Mouse (Mus musculus) stomach, postnatal 0 days (tissue): ENCODE results near the gene Stat6. TPM values are rescaled to one million over a fixed set of nuclear protein-coding genes. Genes with fewer than 3 reads are reported as not detected.

Source experiments
- ATAC-seq: fragments of 200-750 bp; cut with Nextera tagmentation; 2 replicates; pipeline ENCODE4 v1.8.0; 2017; ENCODE audit not compliant: low FRiP score, low TSS enrichment
- DNase-seq: peaks from one replicate; pipeline ENCODE4 v3.0.0-alpha.2; 2016; ENCODE audit warnings: low spot score
- H3K27ac ChIP-seq: fragments of 300-500 bp; sonication (generic); replicated peaks from 2 replicates; pipeline ENCODE4 v1.5.1; 2014; ENCODE audit warnings: mild to moderate bottlenecking, control low read depth
- H3K27me3 ChIP-seq: fragments of 300-500 bp; sonication (generic); 2 replicates; pipeline ENCODE4 v1.6.1; 2014; ENCODE audit warnings: low read length; ENCODE audit not compliant: control insufficient read depth, insufficient read depth
- H3K36me3 ChIP-seq: fragments of 300-500 bp; sonication (generic); 2 replicates; pipeline ENCODE4 v1.6.1; 2014; ENCODE audit warnings: low read length, mixed read lengths; ENCODE audit not compliant: control insufficient read depth, insufficient read depth
- H3K4me1 ChIP-seq: fragments of 300-500 bp; sonication (generic); replicated peaks from 2 replicates; pipeline ENCODE4 v1.6.1; 2014; ENCODE audit warnings: antibody characterized with exemption; ENCODE audit not compliant: control insufficient read depth, insufficient read depth
- H3K4me2 ChIP-seq: fragments of 300-500 bp; sonication (generic); replicated peaks from 2 replicates; pipeline ENCODE4 v1.6.1; 2014; ENCODE audit warnings: low read depth, mild to moderate bottlenecking, control low read depth, moderate library complexity
- H3K4me3 ChIP-seq: fragments of 300-500 bp; sonication (generic); 2 replicates; pipeline ENCODE4 v1.5.1; 2014; ENCODE audit warnings: low read depth, low read length, control low read depth
- H3K9ac ChIP-seq: fragments of 300-500 bp; sonication (generic); 2 replicates; pipeline ENCODE4 v1.6.1; 2014; ENCODE audit warnings: mild to moderate bottlenecking, low read length, control low read depth, mixed read lengths
- H3K9me3 ChIP-seq: fragments of 300-500 bp; sonication (generic); 2 replicates; pipeline ENCODE4 v1.6.1; 2016; ENCODE audit warnings: low read length; ENCODE audit not compliant: control insufficient read depth
- CTCF ChIP-seq: IDR thresholded peaks from 2 replicates; pipeline ENCODE4 v1.5.1; 2016; ENCODE audit warnings: antibody characterized with exemption, low read depth, mild to moderate bottlenecking, moderate library complexity
- EP300 ChIP-seq: optimal IDR thresholded peaks from 2 replicates; pipeline ENCODE3; 2016; ENCODE audit warnings: antibody characterized with exemption
- WGBS: fragments of 180-500 bp; shearing (Covaris S2); extraction: QIAGEN DNeasy Blood & Tissue Kit; methylation state at CpG from one replicate; pipeline ENCODE4 v1.1.7; 2014; 5-methylcytosine and 5-hydroxymethylcytosine counted together
- polyA plus RNA-seq: library from polyadenylated mRNA; unstranded; fragments of >200 nt; fragmentation: Nextera tagmentation; extraction: Ambion mirVana; gene quantifications from 2 replicates; pipeline ENCODE4 v1.2.1, GENCODE M21; 2015

Gene Stat6
- polyA plus RNA-seq, 1 experiment from 2014 or later = 31.4 TPM

DNA sequence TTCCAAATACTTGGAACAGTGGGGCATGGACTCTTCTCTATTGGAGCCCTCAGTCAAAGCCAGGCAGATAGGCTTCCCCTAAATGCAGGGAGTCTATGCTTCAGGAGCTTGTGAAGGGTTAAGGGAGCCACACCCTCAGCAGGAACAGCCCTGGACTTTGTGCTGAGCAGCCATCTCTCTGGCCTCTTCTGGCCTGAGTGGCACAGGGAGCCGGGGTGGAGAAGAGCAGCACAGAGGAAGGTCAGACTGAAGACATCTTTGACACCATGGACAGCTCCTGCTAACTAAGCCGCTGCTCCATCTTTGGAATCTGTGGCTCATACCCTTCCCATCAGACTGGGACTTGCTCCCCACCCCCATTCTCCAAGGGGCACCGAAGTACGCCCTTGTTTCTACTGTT lies 60.5 kb downstream of the Stat6 start:
- Histone ChIP-seq H3K9ac (no peak overlapping the region), H3K4me2 (peak overlapping the region; percentile 34), H3K4me3 (peak overlapping the region; percentile 19), H3K27ac (peak overlapping the region; percentile 78), H3K4me1 (no peaks in the 10 kb centered on the region), H3K9me3 (no peaks in the 10 kb centered on the region), H3K27me3 (no peaks in the 10 kb centered on the region), H3K36me3 (no peaks in the 10 kb centered on the region; the same call in 1 of the 2 replicates)
- DNase-seq = peak; percentile 66
- 36% methylated on average over 4 of the region's 4 CpGs for WGBS
- peak; percentile 79 for ATAC-seq
- TF ChIP-seq EP300 (no peak), CTCF (no peak)

DNA sequence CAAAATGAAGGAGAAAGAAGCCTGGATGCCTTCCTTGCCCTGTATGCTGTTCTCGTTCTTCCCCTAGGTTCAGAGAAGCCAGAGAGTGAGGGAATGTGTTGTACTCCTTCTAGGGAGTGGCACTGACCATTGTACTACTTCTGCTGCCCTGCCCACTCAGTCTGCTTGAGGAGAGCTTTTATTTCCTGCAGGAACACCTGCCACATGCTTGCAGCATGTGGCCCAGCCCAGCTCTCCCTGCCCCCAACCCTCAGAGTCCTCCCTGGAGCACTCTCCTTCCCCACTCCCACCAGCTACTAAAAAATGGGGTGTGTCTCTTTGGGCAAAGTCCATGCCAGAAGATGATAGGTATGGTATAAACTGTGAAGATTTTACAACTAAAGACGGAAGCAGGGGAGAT lies 61.5 kb downstream of the Stat6 start:
- no peak for TF ChIP-seq EP300
- TF ChIP-seq CTCF = no peak
- H3K4me3 ChIP-seq = no peak overlapping the region
- no peaks in the 10 kb centered on the region for H3K27me3 ChIP-seq
- H3K9me3 ChIP-seq = no peaks in the 10 kb centered on the region
- H3K36me3 ChIP-seq = no peaks in the 10 kb centered on the region; the same call in 1 of the 2 replicates
- DNase-seq (peak; percentile 69), ATAC-seq (peak; percentile 90)
- no peaks in the 10 kb centered on the region for H3K4me1 ChIP-seq
- H3K27ac ChIP-seq = peak overlapping the region; percentile 78; the same call in 1 of the 2 replicates
- no peak overlapping the region for H3K9ac ChIP-seq
- 0 out of 2 replicates have a peak overlapping the region, but pooled peaks have one; percentile 34 for H3K4me2 ChIP-seq
- WGBS = 43% methylated on average over 2 of the region's 2 CpGs

DNA sequence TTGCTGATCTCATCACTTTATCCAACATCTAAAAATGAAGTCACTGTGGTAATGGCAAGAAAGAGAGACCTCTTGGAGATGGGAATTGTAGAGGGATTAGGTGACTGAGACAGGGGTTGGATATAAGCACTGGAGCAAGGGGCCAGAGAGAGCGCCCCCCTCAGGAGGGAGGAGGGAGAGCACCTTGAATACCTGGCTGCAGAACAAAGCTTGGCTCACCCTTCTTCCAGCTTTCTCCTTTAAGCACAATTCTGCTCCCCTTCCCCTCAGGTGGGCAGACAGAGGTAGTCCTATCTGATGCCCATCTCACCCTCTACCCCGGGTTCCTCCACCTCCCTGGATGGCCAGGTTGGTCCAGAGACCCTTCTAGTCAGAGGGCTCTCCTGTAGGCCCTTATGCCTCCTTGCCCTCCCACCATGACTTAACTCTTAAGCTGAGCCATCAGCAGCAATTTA lies 62.0 kb downstream of the Stat6 start, which contains the start of gene Myo1a:
TSS of gene Myo1a (plus strand) at position 405 of the 455 bp plus-strand sequence.
- H3K27ac ChIP-seq = peak within 1 kb of the TSS; percentile 78
- peak within 1 kb of the TSS; percentile 19 for H3K4me3 ChIP-seq
- H3K36me3 ChIP-seq = no peaks in the 10 kb centered on the region
- peak within 1 kb of the TSS; percentile 34 for H3K4me2 ChIP-seq
- no peak for TF ChIP-seq EP300
- TF ChIP-seq CTCF = peak; percentile 42
- 78% methylated on average over 2 of the region's 2 CpGs for WGBS
- no peak for ATAC-seq
- no peak for DNase-seq
- H3K27me3 ChIP-seq = no peaks in the 10 kb centered on the region
- no peaks in the 10 kb centered on the region for H3K9me3 ChIP-seq
- no peak within 1 kb of the TSS for H3K9ac ChIP-seq
- no peaks in the 10 kb centered on the region for H3K4me1 ChIP-seq

DNA sequence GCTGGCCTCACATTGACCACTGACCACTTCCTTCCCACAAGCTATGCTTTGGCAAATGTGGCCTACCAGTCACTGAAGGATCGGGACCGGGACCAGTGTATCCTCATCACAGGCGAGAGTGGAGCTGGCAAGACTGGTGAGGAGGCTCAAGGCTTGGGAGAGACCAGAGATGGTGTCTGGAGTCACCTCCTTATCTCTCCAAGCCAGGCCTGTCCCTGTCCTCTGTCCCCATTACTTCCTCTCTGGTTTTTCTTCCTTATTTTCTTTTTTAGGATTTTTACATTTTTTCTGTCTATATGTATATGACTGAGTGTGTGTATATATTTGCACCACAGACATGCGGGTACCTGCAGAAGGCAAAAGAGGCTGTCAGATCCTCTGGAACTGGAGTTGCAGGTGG lies 63.0 kb downstream of the Stat6 start:
- TF ChIP-seq EP300 = no peak
- no peak for TF ChIP-seq CTCF
- DNase-seq (no peak), ATAC-seq (no peak)
- H3K4me2 ChIP-seq = no peak overlapping the region
- no peak overlapping the region for H3K9ac ChIP-seq
- no peaks in the 10 kb centered on the region for H3K9me3 ChIP-seq
- H3K36me3 ChIP-seq = no peaks in the 10 kb centered on the region
- no peak overlapping the region for H3K4me3 ChIP-seq
- H3K27me3 ChIP-seq = no peaks in the 10 kb centered on the region
- WGBS = 84% methylated on average over 4 of the region's 4 CpGs
- H3K4me1 ChIP-seq = no peaks in the 10 kb centered on the region
- no peak overlapping the region for H3K27ac ChIP-seq

DNA sequence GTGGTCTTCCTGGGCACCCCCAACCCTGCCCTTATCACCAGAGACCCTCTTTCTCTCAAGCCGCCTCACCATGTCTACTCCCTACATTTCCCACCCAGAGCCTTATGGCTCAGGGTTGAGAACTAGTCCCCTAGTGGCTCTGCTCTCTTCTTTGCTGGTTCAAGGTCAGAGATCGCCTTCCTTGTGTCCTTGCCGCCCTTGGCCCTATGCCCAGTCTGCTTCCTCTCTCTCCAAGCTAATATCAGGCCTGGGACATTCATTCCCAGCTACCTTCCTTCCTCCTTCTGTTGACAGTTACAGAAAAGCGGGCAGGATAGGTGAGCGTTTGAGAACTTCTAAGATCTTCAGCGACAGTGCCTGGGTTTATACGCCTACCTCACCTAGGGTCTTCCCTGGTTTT lies 64.9 kb downstream of the Stat6 start:
- Histone ChIP-seq H3K9ac (no peak overlapping the region), H3K4me3 (no peak overlapping the region), H3K4me1 (no peaks in the 10 kb centered on the region), H3K27ac (no peak overlapping the region), H3K9me3 (no peaks in the 10 kb centered on the region), H3K27me3 (no peaks in the 10 kb centered on the region), H3K36me3 (no peaks in the 10 kb centered on the region), H3K4me2 (no peak overlapping the region)
- ATAC-seq (no peak), DNase-seq (peak; percentile 53)
- WGBS = 65% methylated on average over 7 of the region's 7 CpGs
- TF ChIP-seq EP300 = no peak
- TF ChIP-seq CTCF = no peak

DNA sequence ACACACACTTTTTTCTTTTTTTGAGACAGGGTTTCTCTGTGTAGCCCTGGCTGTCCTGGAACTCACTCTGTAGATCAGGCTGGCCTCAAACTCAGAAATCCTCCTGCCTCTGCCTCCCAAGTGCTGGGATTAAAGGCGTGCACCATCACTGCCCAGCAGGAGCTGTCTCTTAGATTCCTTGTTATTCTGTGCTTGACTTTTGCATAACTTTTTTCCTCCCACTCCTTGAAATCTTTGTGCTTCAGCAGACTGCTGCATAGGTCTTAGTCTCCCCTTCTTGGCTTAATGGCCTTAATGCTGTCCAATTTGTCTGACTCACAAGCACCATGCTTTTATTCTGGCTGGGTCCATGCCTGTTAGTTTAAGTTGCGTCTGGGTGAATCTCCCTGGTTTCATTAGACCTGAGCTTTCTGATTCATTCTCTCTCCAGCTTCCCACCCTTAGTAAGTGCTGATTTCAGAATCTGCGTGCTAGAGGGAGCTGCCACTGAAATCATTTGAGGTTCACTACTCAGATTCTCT lies 66.1 kb downstream of the Stat6 start:
- H3K27ac ChIP-seq = no peak overlapping the region
- H3K36me3 ChIP-seq = no peaks in the 10 kb centered on the region

More for the DNA sequence above, 66.1 kb downstream of the Stat6 start:
- H3K9me3 ChIP-seq = no peaks in the 10 kb centered on the region
- no peak overlapping the region for H3K4me2 ChIP-seq
- ATAC-seq (no peak), DNase-seq (no peak)
- 75% methylated on average over 3 of the region's 3 CpGs for WGBS
- H3K4me3 ChIP-seq = no peak overlapping the region
- no peaks in the 10 kb centered on the region for H3K27me3 ChIP-seq
- H3K9ac ChIP-seq = no peak overlapping the region
- no peaks in the 10 kb centered on the region for H3K4me1 ChIP-seq
- TF ChIP-seq CTCF = no peak
- TF ChIP-seq EP300 = no peak
